Mouse (Mus musculus): ENCODE measurements at regions not wholly inside any gene's neighbourhood (a gene's known extent, or its start where the extent isn't known, plus 50 kb on each side); places are given as distances from the start of the nearest gene placed in this dataset.
A peak's percentile ranks its signal among the peaks of the same experiment; 100 is the strongest.

- Histone ChIP-seq H3K4me1 (ENCODE audit: insufficient read depth, low read depth, low read length) (no peaks in the 10 kb centered on the region; the same call in 1 of the 2 replicates), H3K27ac (ENCODE audit: low read length) (no peak overlapping the region), H3K9me3 (ENCODE audit: low read length) (no peaks in the 10 kb centered on the region), H3K9ac (replicated peaks; ENCODE audit: low read depth) (no peak overlapping the region), H3K27me3 (replicated peaks; ENCODE audit: insufficient read depth, low read length) (no peaks in the 10 kb centered on the region), H3K4me3 (ENCODE audit: low read depth, low read length) (no peak overlapping the region), H3K4me2 (replicated peaks; ENCODE audit: low read depth, low read length) (no peak overlapping the region), H3K36me3 (ENCODE audit: insufficient read depth, low read length) (no peaks in the 10 kb centered on the region)
- DNase-seq (ENCODE audit: low spot score): no peak
- WGBS: 65% methylated on average over 10 of the region's 10 CpGs
- ATAC-seq: no peak
- no peak for TF ChIP-seq CTCF (IDR thresholded peaks at IDR 0.05)
- TF ChIP-seq EP300 (IDR thresholded peaks at IDR 0.05): no peak
Observed at GRCm38 (mm10) chr5:107045163-107045562, 81.0 kb downstream of the Cdc7 start.

- Histone ChIP-seq H3K36me3 (ENCODE audit: insufficient read depth, low read length) (no peaks in the 10 kb centered on the region), H3K4me2 (replicated peaks; ENCODE audit: low read depth, low read length) (no peak overlapping the region), H3K9ac (replicated peaks; ENCODE audit: low read depth) (no peak overlapping the region), H3K4me1 (ENCODE audit: insufficient read depth, low read depth, low read length) (no peaks in the 10 kb centered on the region; the same call in 1 of the 2 replicates), H3K27ac (ENCODE audit: low read length) (peak overlapping the region; percentile 76; the same call in 1 of the 2 replicates), H3K9me3 (ENCODE audit: low read length) (no peaks in the 10 kb centered on the region), H3K27me3 (replicated peaks; ENCODE audit: insufficient read depth, low read length) (no peaks in the 10 kb centered on the region), H3K4me3 (ENCODE audit: low read depth, low read length) (no peak overlapping the region)
- TF ChIP-seq CTCF (IDR thresholded peaks at IDR 0.05) (no peak), EP300 (IDR thresholded peaks at IDR 0.05) (peak; percentile 75; the same call in 1 of the 2 replicates)
- ATAC-seq: peak; percentile 94
- 10% methylated on average over 4 of the region's 4 CpGs for WGBS
- DNase-seq (ENCODE audit: low spot score): peak; percentile 93
Observed at GRCm38 (mm10) chr5:107046501-107046931, 82.4 kb downstream of the Cdc7 start.

DNA sequence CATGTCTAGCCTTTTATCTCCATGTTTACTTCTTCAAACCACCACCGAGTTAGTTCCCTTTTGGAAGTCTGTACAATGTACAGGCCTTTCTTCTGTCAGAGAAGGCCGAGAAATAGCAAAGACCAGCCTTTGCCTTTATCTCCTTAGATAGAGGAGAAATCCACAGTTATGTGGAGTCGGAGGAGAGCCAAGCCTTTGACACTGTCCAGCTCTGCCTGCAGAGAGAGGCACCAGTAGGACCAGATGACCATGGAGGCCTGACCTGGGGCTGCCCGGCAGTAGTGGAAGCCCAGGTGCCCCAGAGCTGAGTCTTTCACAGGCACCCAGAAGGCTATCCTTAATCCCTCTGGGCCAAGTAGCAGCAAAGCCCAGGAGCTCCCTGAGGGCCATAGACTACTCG is 84.5 kb downstream of the Cdc7 start:
- Histone ChIP-seq H3K4me1 (ENCODE audit: insufficient read depth, low read depth, low read length) (no peaks in the 10 kb centered on the region; the same call in 1 of the 2 replicates), H3K36me3 (ENCODE audit: insufficient read depth, low read length) (no peaks in the 10 kb centered on the region), H3K4me2 (replicated peaks; ENCODE audit: low read depth, low read length) (no peak overlapping the region), H3K27ac (ENCODE audit: low read length) (no peak overlapping the region), H3K4me3 (ENCODE audit: low read depth, low read length) (no peak overlapping the region), H3K27me3 (replicated peaks; ENCODE audit: insufficient read depth, low read length) (no peaks in the 10 kb centered on the region), H3K9ac (replicated peaks; ENCODE audit: low read depth) (no peak overlapping the region), H3K9me3 (ENCODE audit: low read length) (no peaks in the 10 kb centered on the region)
- DNase-seq (ENCODE audit: low spot score) (no peak), ATAC-seq (no peak)
- TF ChIP-seq CTCF (IDR thresholded peaks at IDR 0.05) (no peak), EP300 (IDR thresholded peaks at IDR 0.05) (no peak)
- WGBS: 60% methylated on average over 5 of the region's 5 CpGs

GRCm38 (mm10) chr5:107050076-107050475 is 86.0 kb downstream of the Cdc7 start:
- ATAC-seq (no peak), DNase-seq (ENCODE audit: low spot score) (no peak)
- H3K27ac ChIP-seq (ENCODE audit: low read length): no peak overlapping the region
- no peaks in the 10 kb centered on the region for H3K27me3 ChIP-seq (replicated peaks; ENCODE audit: insufficient read depth, low read length)
- no peak overlapping the region for H3K4me2 ChIP-seq (replicated peaks; ENCODE audit: low read depth, low read length)
- no peaks in the 10 kb centered on the region for H3K36me3 ChIP-seq (ENCODE audit: insufficient read depth, low read length)
- no peaks in the 10 kb centered on the region; the same call in 1 of the 2 replicates for H3K4me1 ChIP-seq (ENCODE audit: insufficient read depth, low read depth, low read length)
- no peaks in the 10 kb centered on the region for H3K9me3 ChIP-seq (ENCODE audit: low read length)
- TF ChIP-seq CTCF (IDR thresholded peaks at IDR 0.05) (no peak), EP300 (IDR thresholded peaks at IDR 0.05) (no peak)
- 74% methylated on average over 3 of the region's 3 CpGs for WGBS
- H3K4me3 ChIP-seq (ENCODE audit: low read depth, low read length): no peak overlapping the region
- H3K9ac ChIP-seq (replicated peaks; ENCODE audit: low read depth): no peak overlapping the region

GRCm38 (mm10) chr5:107051868-107052267 is 87.7 kb downstream of the Cdc7 start:
- 44% methylated on average over 10 of the region's 10 CpGs for WGBS
- no peak overlapping the region for H3K27ac ChIP-seq (ENCODE audit: low read length)
- no peaks in the 10 kb centered on the region for H3K36me3 ChIP-seq (ENCODE audit: insufficient read depth, low read length)
- ATAC-seq (peak; percentile 74), DNase-seq (ENCODE audit: low spot score) (peak; percentile 66)
- no peaks in the 10 kb centered on the region for H3K9me3 ChIP-seq (ENCODE audit: low read length)
- no peak overlapping the region for H3K4me2 ChIP-seq (replicated peaks; ENCODE audit: low read depth, low read length)
- H3K27me3 ChIP-seq (replicated peaks; ENCODE audit: insufficient read depth, low read length): no peaks in the 10 kb centered on the region
- TF ChIP-seq EP300 (IDR thresholded peaks at IDR 0.05) (no peak), CTCF (IDR thresholded peaks at IDR 0.05) (no peak)
- no peaks in the 10 kb centered on the region; the same call in 1 of the 2 replicates for H3K4me1 ChIP-seq (ENCODE audit: insufficient read depth, low read depth, low read length)
- H3K9ac ChIP-seq (replicated peaks; ENCODE audit: low read depth): no peak overlapping the region
- H3K4me3 ChIP-seq (ENCODE audit: low read depth, low read length): no peak overlapping the region

- no peak overlapping the region for H3K4me3 ChIP-seq (ENCODE audit: low read depth, low read length)
- H3K9ac ChIP-seq (replicated peaks; ENCODE audit: low read depth): no peak overlapping the region
- no peak for ATAC-seq
- H3K27ac ChIP-seq (ENCODE audit: low read length): no peak overlapping the region
- no peak overlapping the region for H3K4me2 ChIP-seq (replicated peaks; ENCODE audit: low read depth, low read length)
- H3K9me3 ChIP-seq (ENCODE audit: low read length): no peaks in the 10 kb centered on the region
- H3K4me1 ChIP-seq (ENCODE audit: insufficient read depth, low read depth, low read length): no peaks in the 10 kb centered on the region
- 48% methylated on average over 6 of the region's 6 CpGs for WGBS
- H3K27me3 ChIP-seq (replicated peaks; ENCODE audit: insufficient read depth, low read length): no peaks in the 10 kb centered on the region
- TF ChIP-seq EP300 (IDR thresholded peaks at IDR 0.05) (no peak), CTCF (IDR thresholded peaks at IDR 0.05) (no peak)
- no peak for DNase-seq (ENCODE audit: low spot score)
- no peaks in the 10 kb centered on the region for H3K36me3 ChIP-seq (ENCODE audit: insufficient read depth, low read length)
Observed at GRCm38 (mm10) chr5:107054900-107055452, 90.9 kb downstream of the Cdc7 start.
